Mouse (Mus musculus) embryonic fibroblast, embryonic 13.5 days (primary cell): ENCODE measurements at regions not wholly inside any gene's neighbourhood (a gene's known extent, or its start where the extent isn't known, plus 50 kb on each side); places are given as distances from the start of the nearest gene placed in this dataset.
A peak's percentile ranks its signal among the peaks of the same experiment; 100 is the strongest.

Experiments
- H3K27ac ChIP-seq: 2 replicates; pipeline ENCODE4 v1.5.1; 2012; ENCODE audit warnings: low read length, control low read depth, inconsistent platforms; ENCODE audit not compliant: insufficient read depth
- H3K4me1 ChIP-seq: 2 replicates; pipeline ENCODE4 v1.6.1; 2011; ENCODE audit warnings: low read length; ENCODE audit not compliant: control insufficient read depth, insufficient read depth
- H3K4me3 ChIP-seq: 2 replicates; pipeline ENCODE4 v1.5.1; 2011; ENCODE audit warnings: mild to moderate bottlenecking, control low read depth, low read length; ENCODE audit not compliant: insufficient read depth
- CTCF ChIP-seq: IDR thresholded peaks from 2 replicates; pipeline ENCODE4 v1.5.1; 2011; ENCODE audit warnings: mild to moderate bottlenecking, control low read depth, low read length, moderate library complexity, borderline replicate concordance; ENCODE audit not compliant: insufficient read depth
- POLR2A ChIP-seq: IDR thresholded peaks from 2 replicates; pipeline ENCODE4 v1.6.1; 2011; ENCODE audit warnings: low read depth, mild to moderate bottlenecking, control low read depth, low read length, moderate library complexity

DNA sequence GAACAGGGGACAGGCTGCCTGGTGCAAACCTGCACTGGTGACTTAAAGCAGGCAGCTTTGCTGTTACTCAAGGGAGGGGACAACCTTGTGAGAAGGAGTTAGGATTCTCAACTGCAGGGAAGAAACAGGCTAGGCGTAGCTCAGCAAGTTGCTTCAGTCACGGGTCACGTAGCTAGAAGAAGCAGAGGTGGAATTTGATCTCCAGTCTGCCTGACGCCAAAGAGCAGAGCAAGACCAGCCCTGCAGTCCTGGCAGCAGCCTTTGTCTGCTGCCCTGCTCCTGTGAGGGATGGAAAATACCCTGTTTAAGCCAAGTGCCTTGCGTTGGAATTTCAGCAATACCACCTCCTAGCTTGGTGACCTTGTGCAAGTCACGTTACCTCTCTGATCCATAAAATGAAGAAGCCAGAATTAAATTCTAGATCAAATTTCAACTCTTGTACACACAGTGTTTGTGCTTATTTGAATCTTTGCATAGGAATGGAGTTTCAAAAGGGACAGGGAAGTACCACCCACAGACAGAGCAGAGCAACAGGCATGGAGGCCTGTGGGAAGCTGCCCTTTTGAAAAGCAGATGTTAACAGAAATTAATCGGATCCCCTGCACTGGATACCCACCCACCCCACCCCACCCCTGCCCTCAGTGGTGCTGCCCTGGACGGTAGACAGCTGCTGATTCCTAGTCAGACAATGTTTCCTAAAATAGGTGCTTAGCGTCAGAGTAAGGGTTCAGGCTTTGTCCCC lies 116.6 kb upstream of the Sesn3 start:
- H3K4me3 ChIP-seq = no peak overlapping the region
- H3K4me1 ChIP-seq = peaks cover 6% of the 10 kb centered on the region
- H3K27ac ChIP-seq = no peak overlapping the region
- TF ChIP-seq POLR2A = no peak
- no peak for TF ChIP-seq CTCF

DNA sequence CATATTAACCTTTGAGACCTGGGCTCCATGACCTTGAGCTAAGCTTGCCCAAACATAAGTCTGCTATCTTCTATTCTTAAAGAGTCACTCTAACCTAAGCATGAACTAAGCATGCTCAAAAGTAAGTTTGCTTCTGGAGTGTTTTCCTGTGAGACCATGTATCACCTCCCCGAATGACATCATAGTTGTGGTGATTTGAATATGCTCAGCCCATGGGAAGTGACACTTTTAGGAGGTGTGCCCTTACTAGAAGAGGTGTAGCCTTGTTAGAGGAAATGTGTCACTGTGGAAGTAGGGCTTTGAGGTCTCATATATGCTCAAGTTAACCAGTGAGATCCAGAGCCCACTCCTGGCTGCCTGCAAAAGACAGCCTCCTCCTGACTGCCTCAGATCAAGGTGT lies 114.7 kb upstream of the Sesn3 start:
- Histone ChIP-seq H3K4me3 (no peak overlapping the region), H3K27ac (no peak overlapping the region), H3K4me1 (peaks cover 6% of the 10 kb centered on the region)
- TF ChIP-seq POLR2A (no peak), CTCF (no peak)

DNA sequence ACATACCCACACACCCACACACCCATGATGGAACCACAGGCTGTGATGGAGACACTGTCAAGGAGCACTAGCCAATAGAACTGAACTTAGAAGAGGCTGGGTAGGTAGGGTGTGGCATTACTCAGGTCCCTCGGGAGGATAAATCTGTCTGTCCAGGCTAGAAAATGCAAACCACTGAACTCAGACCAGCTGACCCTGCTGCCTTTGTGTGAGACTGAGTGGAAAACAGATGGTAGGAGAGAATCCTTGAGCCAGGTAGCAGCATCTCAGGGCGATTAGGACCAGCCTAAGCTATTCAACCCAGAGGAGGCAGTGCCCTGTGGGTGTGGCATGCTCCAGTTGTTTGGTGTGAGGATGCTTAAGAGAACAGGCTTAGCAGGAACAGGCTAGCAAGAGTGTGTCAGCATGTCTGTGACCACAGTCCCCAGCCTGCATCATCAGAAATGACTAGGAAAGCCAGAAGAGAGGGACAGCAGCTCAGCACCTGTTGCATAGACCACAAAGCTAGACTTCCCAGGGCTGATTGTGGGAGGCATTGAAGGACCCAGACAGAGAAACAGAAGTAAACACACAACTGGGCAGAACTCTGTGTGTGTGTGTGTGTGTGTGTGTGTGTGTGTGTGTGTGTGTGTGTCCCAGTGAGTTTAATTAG lies 103.2 kb upstream of the Sesn3 start:
- H3K4me1 ChIP-seq = peaks cover 15% of the 10 kb centered on the region; the same call in 1 of the 2 replicates
- no peak overlapping the region for H3K4me3 ChIP-seq
- TF ChIP-seq CTCF (no peak), POLR2A (no peak)
- no peak overlapping the region for H3K27ac ChIP-seq

DNA sequence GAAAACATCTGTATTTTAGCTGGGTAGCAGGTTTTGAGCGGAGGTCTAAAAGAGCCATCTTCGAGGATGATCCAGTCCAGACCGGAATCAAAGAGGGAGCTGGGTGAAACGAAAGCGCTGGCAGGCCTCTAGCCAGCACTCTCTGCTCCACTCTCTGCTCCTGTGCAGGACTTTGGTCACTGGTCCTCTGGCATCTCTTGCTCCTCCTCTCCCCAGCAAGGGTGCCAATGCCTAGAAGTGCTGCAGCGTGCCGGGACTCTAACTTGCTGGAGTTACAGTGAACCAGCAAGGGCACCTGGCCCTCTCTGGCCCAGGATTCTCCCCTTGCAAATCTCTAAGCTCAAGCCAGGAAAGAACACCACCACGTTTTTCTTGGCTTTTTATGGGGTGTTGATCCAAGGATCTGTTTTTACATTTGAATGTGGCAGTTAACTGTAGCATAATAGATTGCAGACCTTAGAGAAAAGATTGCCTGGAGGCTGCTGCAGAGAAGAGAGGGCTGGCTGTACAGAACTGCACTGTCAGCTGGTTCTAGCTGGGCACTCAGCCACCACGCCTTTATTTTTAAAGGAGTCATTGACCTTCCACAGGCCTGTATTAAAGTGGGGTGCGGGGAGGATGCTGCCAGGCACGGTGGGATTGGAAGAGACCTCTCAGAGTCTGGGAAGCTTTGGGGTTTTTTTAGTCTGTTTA lies 101.1 kb upstream of the Sesn3 start:
- TF ChIP-seq POLR2A = no peak
- TF ChIP-seq CTCF = no peak
- Histone ChIP-seq H3K27ac (peak overlapping the region; percentile 20; the same call in 1 of the 2 replicates), H3K4me3 (no peak overlapping the region), H3K4me1 (peaks cover 15% of the 10 kb centered on the region; the same call in 1 of the 2 replicates)

DNA sequence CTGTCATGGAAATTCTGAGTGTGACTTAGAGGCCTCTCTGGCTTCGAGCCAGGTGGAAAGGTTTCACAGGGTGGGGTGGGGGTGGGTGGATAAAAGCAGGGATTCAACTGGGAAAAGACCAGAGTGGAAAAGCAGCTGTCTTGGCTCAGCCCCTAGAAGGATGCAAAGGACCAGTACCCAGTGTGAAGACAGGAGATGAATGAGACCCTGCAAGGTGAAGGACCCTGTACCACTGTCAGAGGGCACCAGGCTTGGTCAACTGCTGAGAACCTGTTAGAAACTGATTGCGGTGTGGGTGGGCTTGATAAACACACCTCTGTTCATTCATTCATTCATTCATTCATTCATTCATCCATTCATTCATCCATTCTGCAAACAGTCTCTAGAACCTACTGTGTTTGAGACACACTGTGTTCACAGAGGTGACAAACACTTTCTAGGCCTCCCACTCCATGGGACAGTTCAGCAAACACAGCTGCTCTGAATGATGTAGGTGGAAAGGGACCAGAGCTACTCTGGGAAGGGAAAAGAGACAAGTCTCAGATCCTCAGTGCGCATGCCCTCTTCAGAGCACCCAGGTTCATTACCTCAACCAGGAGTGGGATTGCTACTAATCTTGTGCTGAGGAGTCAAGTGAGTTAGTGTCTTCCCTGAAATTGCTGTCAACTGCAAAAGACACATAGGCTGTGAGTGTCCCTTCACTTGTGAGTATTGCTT lies 100.4 kb upstream of the Sesn3 start:
- TF ChIP-seq POLR2A (no peak), CTCF (no peak)
- peak overlapping the region; percentile 30; the same call in 1 of the 2 replicates for H3K27ac ChIP-seq
- H3K4me3 ChIP-seq = no peak overlapping the region
- peaks cover 15% of the 10 kb centered on the region; the same call in 1 of the 2 replicates for H3K4me1 ChIP-seq

DNA sequence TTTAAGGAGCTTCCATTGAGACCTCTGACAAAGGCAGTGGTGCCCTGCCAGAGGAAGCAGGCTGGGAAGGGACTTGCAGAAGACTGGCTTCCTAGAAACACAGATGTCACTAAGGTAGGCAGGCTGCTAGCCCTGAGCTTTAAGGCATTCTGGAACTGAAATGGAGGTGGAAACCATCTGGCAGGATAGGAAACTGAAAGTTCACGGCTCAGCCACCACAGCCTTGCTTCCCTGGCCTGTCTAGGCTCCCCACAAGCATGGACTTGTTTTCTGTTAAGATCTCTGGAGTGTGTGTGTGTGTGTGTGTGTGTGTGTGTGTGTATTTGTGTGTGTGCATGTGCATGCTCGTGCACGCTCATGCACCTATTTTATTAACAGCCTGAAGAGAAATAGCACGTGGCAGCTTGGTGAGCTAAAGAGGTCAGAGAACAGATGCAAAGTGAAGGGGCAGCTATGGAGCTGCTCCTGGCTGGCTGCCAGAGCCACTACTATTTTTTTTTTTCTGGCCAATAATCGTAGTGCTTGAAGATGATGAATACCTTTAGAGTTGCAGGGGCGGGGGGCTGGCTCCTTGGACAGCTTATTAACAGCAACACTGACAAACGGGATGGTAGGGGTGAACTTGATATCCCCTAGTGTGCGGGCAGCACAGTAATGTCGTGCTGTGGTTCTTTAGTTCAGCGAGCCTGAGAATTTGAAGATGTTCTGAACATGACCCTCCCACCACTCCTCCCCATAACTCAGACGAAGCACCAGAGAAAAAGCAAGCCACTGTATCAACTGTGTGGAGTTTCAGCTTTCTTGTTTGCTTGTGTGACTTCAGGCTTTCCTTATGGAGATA lies 99.6 kb upstream of the Sesn3 start:
- Histone ChIP-seq H3K4me1 (peaks cover 15% of the 10 kb centered on the region; the same call in 1 of the 2 replicates), H3K4me3 (no peak overlapping the region), H3K27ac (peak overlapping the region; percentile 30; the same call in 1 of the 2 replicates)
- TF ChIP-seq CTCF (no peak), POLR2A (no peak)

DNA sequence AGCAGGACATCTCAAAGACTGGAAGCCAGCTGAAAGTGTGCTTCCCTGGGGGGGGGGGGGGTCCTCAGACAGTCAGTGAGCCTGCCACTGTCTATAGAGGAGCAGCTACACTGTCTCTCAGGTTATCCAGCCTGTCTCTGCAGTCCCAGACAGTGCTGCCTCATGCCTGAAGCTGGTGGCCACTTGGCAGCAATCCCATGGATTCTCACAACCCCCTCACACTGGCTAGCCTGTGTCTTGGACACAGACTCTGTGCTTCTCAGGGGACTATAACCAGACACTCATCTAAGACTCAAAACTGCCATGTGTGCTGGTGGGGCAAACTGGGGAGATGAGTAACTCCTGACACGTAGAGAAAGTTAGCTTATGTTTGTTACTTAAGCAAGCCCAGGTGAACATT lies 95.1 kb upstream of the Sesn3 start:
- Histone ChIP-seq H3K4me1 (peaks cover 12% of the 10 kb centered on the region; the same call in 1 of the 2 replicates), H3K4me3 (no peak overlapping the region), H3K27ac (no peak overlapping the region)
- no peak for TF ChIP-seq CTCF
- TF ChIP-seq POLR2A = no peak

DNA sequence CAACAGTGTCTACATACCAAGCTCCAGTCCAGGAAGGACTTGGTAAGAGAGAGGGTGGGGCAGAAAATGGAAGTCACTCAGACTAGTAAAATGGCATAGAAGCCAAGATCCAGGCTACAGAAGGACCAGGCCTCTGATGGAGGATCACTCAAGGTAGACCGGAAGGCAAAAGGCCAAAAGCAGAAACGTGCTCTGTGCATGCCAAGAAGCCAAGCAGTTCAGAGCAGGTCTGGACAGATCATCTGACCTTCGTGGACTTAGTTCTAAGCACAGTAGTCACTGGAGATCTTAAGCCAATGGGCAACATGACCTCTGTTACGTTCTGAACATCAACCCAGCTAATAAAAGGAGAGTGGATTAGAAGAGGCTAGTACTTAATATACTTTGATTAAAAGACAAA lies 90.6 kb upstream of the Sesn3 start:
- no peak overlapping the region for H3K27ac ChIP-seq
- TF ChIP-seq POLR2A (no peak), CTCF (no peak)
- no peak overlapping the region for H3K4me3 ChIP-seq
- no peaks in the 10 kb centered on the region for H3K4me1 ChIP-seq
